Mouse (Mus musculus): ENCODE measurements at regions not wholly inside any gene's neighbourhood (a gene's known extent, or its start where the extent isn't known, plus 50 kb on each side); places are given as distances from the start of the nearest gene placed in this dataset.

- Histone ChIP-seq H3K9me3 (ENCODE audit: control insufficient read depth, low read length) (no peaks in the 10 kb centered on the region), H3K4me1 (replicated peaks; ENCODE audit: control insufficient read depth, insufficient read depth, low read length) (no peaks in the 10 kb centered on the region), H3K4me2 (ENCODE audit: low read depth, low read length) (no peak overlapping the region), H3K9ac (ENCODE audit: low read length) (no peak overlapping the region), H3K4me3 (ENCODE audit: low read length) (no peak overlapping the region), H3K36me3 (ENCODE audit: control insufficient read depth, insufficient read depth, low read length) (no peaks in the 10 kb centered on the region), H3K27me3 (ENCODE audit: control insufficient read depth, insufficient read depth, low read depth, low read length) (no peaks in the 10 kb centered on the region), H3K27ac (ENCODE audit: low read length) (no peak overlapping the region)
- WGBS = 75% methylated on average over 4 of the region's 4 CpGs
- ATAC-seq (ENCODE audit: low read depth) = no peak
These were observed 545.7 kb downstream of the Gsdmc2 start for GRCm38 (mm10) chr15:63299311-63299710.

GRCm38 (mm10) chr15:63288534-63288933 is 556.4 kb downstream of the Gsdmc2 start:
- no peak overlapping the region for H3K27ac ChIP-seq (ENCODE audit: low read length)
- no peak for ATAC-seq (ENCODE audit: low read depth)
- no peak overlapping the region for H3K4me2 ChIP-seq (ENCODE audit: low read depth, low read length)
- H3K4me3 ChIP-seq (ENCODE audit: low read length) = no peak overlapping the region
- H3K9me3 ChIP-seq (ENCODE audit: control insufficient read depth, low read length) = no peaks in the 10 kb centered on the region
- no peaks in the 10 kb centered on the region for H3K36me3 ChIP-seq (ENCODE audit: control insufficient read depth, insufficient read depth, low read length)
- H3K9ac ChIP-seq (ENCODE audit: low read length) = no peak overlapping the region
- no peaks in the 10 kb centered on the region for H3K27me3 ChIP-seq (ENCODE audit: control insufficient read depth, insufficient read depth, low read depth, low read length)
- no peaks in the 10 kb centered on the region for H3K4me1 ChIP-seq (replicated peaks; ENCODE audit: control insufficient read depth, insufficient read depth, low read length)

- 57% methylated on average over 1 of the region's 1 CpGs for WGBS
- no peak overlapping the region for H3K4me2 ChIP-seq (ENCODE audit: low read depth, low read length)
- no peaks in the 10 kb centered on the region for H3K4me1 ChIP-seq (replicated peaks; ENCODE audit: control insufficient read depth, insufficient read depth, low read length)
- no peaks in the 10 kb centered on the region for H3K27me3 ChIP-seq (ENCODE audit: control insufficient read depth, insufficient read depth, low read depth, low read length)
- no peak overlapping the region for H3K27ac ChIP-seq (ENCODE audit: low read length)
- ATAC-seq (ENCODE audit: low read depth) = no peak
- no peaks in the 10 kb centered on the region for H3K36me3 ChIP-seq (ENCODE audit: control insufficient read depth, insufficient read depth, low read length)
- H3K9me3 ChIP-seq (ENCODE audit: control insufficient read depth, low read length) = no peaks in the 10 kb centered on the region
- no peak overlapping the region for H3K4me3 ChIP-seq (ENCODE audit: low read length)
- no peak overlapping the region for H3K9ac ChIP-seq (ENCODE audit: low read length)
These were observed 559.0 kb downstream of the Gsdmc2 start for GRCm38 (mm10) chr15:63286026-63286425.

- Histone ChIP-seq H3K4me3 (ENCODE audit: low read length) (no peak overlapping the region), H3K4me2 (ENCODE audit: low read depth, low read length) (no peak overlapping the region), H3K27me3 (ENCODE audit: control insufficient read depth, insufficient read depth, low read depth, low read length) (no peaks in the 10 kb centered on the region), H3K4me1 (replicated peaks; ENCODE audit: control insufficient read depth, insufficient read depth, low read length) (0 out of 2 replicates have a peak, but pooled peaks cover 2% of the 10 kb centered on the region), H3K27ac (ENCODE audit: low read length) (no peak overlapping the region), H3K9me3 (ENCODE audit: control insufficient read depth, low read length) (no peaks in the 10 kb centered on the region), H3K36me3 (ENCODE audit: control insufficient read depth, insufficient read depth, low read length) (no peaks in the 10 kb centered on the region), H3K9ac (ENCODE audit: low read length) (no peak overlapping the region)
- ATAC-seq (ENCODE audit: low read depth) = no peak
- 83% methylated on average over 2 of the region's 2 CpGs for WGBS
These were observed 574.6 kb downstream of the Gsdmc2 start for GRCm38 (mm10) chr15:63270381-63270780.

GRCm38 (mm10) chr15:63265845-63266244 is 579.1 kb downstream of the Gsdmc2 start:
- no peak overlapping the region for H3K27ac ChIP-seq (ENCODE audit: low read length)
- H3K27me3 ChIP-seq (ENCODE audit: control insufficient read depth, insufficient read depth, low read depth, low read length) = no peaks in the 10 kb centered on the region
- no peaks in the 10 kb centered on the region for H3K9me3 ChIP-seq (ENCODE audit: control insufficient read depth, low read length)
- no peak overlapping the region for H3K4me3 ChIP-seq (ENCODE audit: low read length)
- no peak for ATAC-seq (ENCODE audit: low read depth)
- H3K9ac ChIP-seq (ENCODE audit: low read length) = no peak overlapping the region
- H3K4me1 ChIP-seq (replicated peaks; ENCODE audit: control insufficient read depth, insufficient read depth, low read length) = no peaks in the 10 kb centered on the region
- 74% methylated on average over 1 of the region's 1 CpGs for WGBS
- H3K36me3 ChIP-seq (ENCODE audit: control insufficient read depth, insufficient read depth, low read length) = no peaks in the 10 kb centered on the region
- no peak overlapping the region for H3K4me2 ChIP-seq (ENCODE audit: low read depth, low read length)

GRCm38 (mm10) chr15:63255736-63256135 is 589.2 kb downstream of the Gsdmc2 start:
- Histone ChIP-seq H3K4me3 (ENCODE audit: low read length) (no peak overlapping the region), H3K36me3 (ENCODE audit: control insufficient read depth, insufficient read depth, low read length) (no peaks in the 10 kb centered on the region), H3K4me1 (replicated peaks; ENCODE audit: control insufficient read depth, insufficient read depth, low read length) (no peaks in the 10 kb centered on the region), H3K9ac (ENCODE audit: low read length) (no peak overlapping the region), H3K4me2 (ENCODE audit: low read depth, low read length) (no peak overlapping the region), H3K27ac (ENCODE audit: low read length) (no peak overlapping the region), H3K27me3 (ENCODE audit: control insufficient read depth, insufficient read depth, low read depth, low read length) (no peaks in the 10 kb centered on the region), H3K9me3 (ENCODE audit: control insufficient read depth, low read length) (no peaks in the 10 kb centered on the region)
- WGBS = 79% methylated on average over 2 of the region's 2 CpGs
- ATAC-seq (ENCODE audit: low read depth) = no peak

GRCm38 (mm10) chr15:63252781-63253340 is 592.1 kb downstream of the Gsdmc2 start:
- Histone ChIP-seq H3K9me3 (ENCODE audit: control insufficient read depth, low read length) (no peaks in the 10 kb centered on the region), H3K27ac (ENCODE audit: low read length) (no peak overlapping the region), H3K36me3 (ENCODE audit: control insufficient read depth, insufficient read depth, low read length) (no peaks in the 10 kb centered on the region), H3K9ac (ENCODE audit: low read length) (no peak overlapping the region), H3K27me3 (ENCODE audit: control insufficient read depth, insufficient read depth, low read depth, low read length) (no peaks in the 10 kb centered on the region), H3K4me1 (replicated peaks; ENCODE audit: control insufficient read depth, insufficient read depth, low read length) (no peaks in the 10 kb centered on the region), H3K4me3 (ENCODE audit: low read length) (no peak overlapping the region), H3K4me2 (ENCODE audit: low read depth, low read length) (no peak overlapping the region)
- no peak for ATAC-seq (ENCODE audit: low read depth)
- 36% methylated on average over 1 of the region's 1 CpGs for WGBS

GRCm38 (mm10) chr15:63238601-63239000 is 606.4 kb downstream of the Gsdmc2 start:
- H3K27me3 ChIP-seq (ENCODE audit: control insufficient read depth, insufficient read depth, low read depth, low read length) = no peaks in the 10 kb centered on the region
- H3K4me2 ChIP-seq (ENCODE audit: low read depth, low read length) = no peak overlapping the region
- WGBS = 53% methylated on average over 3 of the region's 3 CpGs
- no peak for ATAC-seq (ENCODE audit: low read depth)
- H3K9ac ChIP-seq (ENCODE audit: low read length) = no peak overlapping the region
- H3K9me3 ChIP-seq (ENCODE audit: control insufficient read depth, low read length) = no peaks in the 10 kb centered on the region
- no peaks in the 10 kb centered on the region for H3K4me1 ChIP-seq (replicated peaks; ENCODE audit: control insufficient read depth, insufficient read depth, low read length)
- H3K4me3 ChIP-seq (ENCODE audit: low read length) = no peak overlapping the region
- H3K36me3 ChIP-seq (ENCODE audit: control insufficient read depth, insufficient read depth, low read length) = no peaks in the 10 kb centered on the region
- no peak overlapping the region for H3K27ac ChIP-seq (ENCODE audit: low read length)

GRCm38 (mm10) chr15:63218393-63219060 is 626.5 kb downstream of the Gsdmc2 start:
- Histone ChIP-seq H3K9ac (ENCODE audit: low read length) (no peak overlapping the region), H3K4me1 (replicated peaks; ENCODE audit: control insufficient read depth, insufficient read depth, low read length) (no peaks in the 10 kb centered on the region), H3K36me3 (ENCODE audit: control insufficient read depth, insufficient read depth, low read length) (no peaks in the 10 kb centered on the region), H3K27ac (ENCODE audit: low read length) (no peak overlapping the region), H3K4me3 (ENCODE audit: low read length) (no peak overlapping the region), H3K27me3 (ENCODE audit: control insufficient read depth, insufficient read depth, low read depth, low read length) (no peaks in the 10 kb centered on the region), H3K9me3 (ENCODE audit: control insufficient read depth, low read length) (no peaks in the 10 kb centered on the region), H3K4me2 (ENCODE audit: low read depth, low read length) (no peak overlapping the region)
- 48% methylated on average over 2 of the region's 2 CpGs for WGBS
- no peak for ATAC-seq (ENCODE audit: low read depth)

All from lung, embryonic 16.5 days (tissue).